Mouse (Mus musculus) kidney, postnatal 10 days (tissue): ENCODE measurements at regions not wholly inside any gene's neighbourhood (a gene's known extent, or its start where the extent isn't known, plus 50 kb on each side); places are given as distances from the start of the nearest gene placed in this dataset.

Source experiments
- DNase-seq: peaks from one replicate; pipeline ENCODE4 v3.0.0; 2021; ENCODE audit warnings: mixed read lengths

DNA sequence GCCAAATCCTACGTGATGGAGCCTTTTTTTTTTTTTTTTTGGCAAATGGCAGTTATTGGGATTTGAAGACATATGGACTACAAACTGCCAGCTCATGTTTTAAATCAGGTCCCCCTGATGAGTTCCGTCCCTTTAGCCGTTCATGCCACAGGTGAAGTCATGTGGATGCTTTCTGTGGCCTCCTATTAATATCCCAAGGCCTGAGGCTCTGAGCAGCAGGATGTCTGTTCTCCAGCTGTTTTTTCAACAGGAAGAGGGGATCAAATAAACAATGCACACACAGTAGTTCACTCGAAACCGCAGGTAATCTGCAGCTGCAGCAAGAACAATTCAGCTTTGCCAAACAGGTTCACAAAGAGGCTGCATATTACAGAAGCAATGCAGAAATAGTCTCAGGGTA is 112.1 kb downstream of the Dusp6 start:
- DNase-seq: no peak

DNA sequence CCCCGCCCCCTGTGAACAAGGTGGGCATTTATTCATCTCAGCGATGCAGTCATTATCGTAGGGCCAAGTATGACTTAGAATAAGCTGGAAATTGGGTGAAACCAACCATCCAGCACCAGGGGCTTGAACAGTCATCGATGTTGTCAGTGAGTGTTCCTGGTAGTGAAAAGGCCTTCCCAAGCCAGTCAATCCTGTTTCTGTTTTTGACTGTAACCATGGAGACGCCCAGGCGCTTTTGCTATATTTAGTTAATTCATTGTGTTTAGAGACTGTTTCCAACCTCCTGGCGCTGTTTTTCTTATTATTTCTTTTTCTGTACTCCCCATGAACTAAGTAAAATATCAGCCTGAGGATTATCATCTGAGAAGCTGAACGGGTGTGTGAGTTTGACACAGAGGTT is 113.4 kb downstream of the Dusp6 start:
- DNase-seq: no peak

GRCm38 (mm10) chr10:99377548-99377947 is 114.5 kb downstream of the Dusp6 start:
- no peak for DNase-seq

GRCm38 (mm10) chr10:99379156-99379555 is 116.1 kb downstream of the Dusp6 start:
- DNase-seq: no peak

DNA sequence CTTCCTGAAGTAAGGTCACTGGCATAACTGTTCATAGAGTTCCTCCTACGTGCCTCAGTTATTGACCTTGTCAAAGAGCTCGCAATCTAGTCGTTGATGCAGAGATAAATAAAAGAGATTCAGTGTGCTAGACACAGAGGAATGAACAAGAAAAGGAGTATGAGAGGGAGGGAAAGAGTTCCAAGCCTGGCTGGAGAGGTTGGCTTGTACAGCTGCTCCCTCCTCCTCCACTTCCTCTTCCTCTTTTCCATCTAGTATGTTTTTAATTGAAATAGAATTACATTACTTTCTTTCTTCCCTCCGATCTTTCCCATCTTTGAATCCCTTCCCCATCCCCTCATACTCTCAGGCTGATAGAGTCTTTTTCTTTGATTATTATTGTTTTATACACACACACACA is 117.1 kb downstream of the Dusp6 start:
- DNase-seq: no peak

DNA sequence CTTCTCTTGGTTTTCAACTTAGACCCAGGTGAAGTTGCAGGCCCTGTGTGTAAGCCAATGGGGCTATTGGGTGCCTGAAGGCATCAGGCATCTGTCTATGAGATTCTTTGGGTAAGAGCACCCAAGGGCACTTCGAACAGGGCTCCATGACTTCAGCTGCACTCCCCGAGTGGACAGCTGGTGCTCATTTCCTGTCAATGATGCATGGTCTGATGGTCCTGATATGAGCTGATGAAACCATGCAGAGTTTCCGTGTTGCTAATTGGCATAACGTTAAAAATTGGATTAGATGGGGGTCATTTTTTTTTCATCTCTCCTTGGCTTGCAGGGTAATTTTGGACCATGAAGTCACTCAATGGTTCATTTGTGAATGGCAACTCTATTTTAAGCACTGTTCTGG is 120.0 kb downstream of the Dusp6 start:
- no peak for DNase-seq

- no peak for DNase-seq
These were observed 121.3 kb downstream of the Dusp6 start for GRCm38 (mm10) chr10:99384366-99384765.

DNA sequence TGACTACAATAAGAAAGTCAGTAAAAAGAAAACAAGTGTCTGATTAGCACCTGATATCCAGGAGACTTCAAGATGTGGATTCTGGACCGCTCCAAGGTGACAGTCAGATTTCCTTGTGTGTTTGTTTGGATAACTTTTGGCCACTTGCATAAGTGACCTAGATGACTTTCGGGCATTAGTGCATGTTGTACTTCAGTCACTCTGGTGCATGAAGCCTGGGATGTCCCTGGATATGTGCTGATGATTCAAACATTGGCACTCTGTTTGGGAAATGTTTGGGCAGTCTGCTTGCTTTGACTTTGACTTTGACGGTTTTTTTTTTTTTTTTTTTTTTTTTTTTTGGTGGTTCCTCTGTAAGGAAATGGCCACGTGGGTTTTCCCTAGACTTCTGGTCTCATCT is 121.8 kb downstream of the Dusp6 start:
- no peak for DNase-seq

DNA sequence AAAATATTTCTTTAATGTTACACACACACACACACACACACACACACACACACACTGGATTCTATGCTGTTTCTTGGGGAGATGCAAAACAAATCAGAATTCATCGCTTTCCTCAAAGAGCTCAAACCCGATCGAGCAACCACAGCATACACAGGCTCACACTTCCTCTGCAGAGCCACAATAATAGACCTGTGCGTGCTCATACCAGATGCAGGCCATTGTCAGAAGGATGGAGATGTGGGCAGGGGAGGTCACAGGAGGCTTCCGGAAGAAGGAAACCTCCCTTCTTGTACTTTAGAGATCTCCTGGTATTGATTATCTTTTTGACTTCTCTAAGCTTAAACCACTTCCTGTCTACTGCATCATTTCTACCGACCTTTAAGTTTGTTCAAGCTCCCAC is 122.8 kb downstream of the Dusp6 start:
- no peak for DNase-seq

GRCm38 (mm10) chr10:99388526-99388925 is 125.5 kb downstream of the Dusp6 start:
- peak; percentile 11 for DNase-seq

- DNase-seq: no peak
These were observed 126.0 kb downstream of the Dusp6 start for GRCm38 (mm10) chr10:99388986-99389385.

DNA sequence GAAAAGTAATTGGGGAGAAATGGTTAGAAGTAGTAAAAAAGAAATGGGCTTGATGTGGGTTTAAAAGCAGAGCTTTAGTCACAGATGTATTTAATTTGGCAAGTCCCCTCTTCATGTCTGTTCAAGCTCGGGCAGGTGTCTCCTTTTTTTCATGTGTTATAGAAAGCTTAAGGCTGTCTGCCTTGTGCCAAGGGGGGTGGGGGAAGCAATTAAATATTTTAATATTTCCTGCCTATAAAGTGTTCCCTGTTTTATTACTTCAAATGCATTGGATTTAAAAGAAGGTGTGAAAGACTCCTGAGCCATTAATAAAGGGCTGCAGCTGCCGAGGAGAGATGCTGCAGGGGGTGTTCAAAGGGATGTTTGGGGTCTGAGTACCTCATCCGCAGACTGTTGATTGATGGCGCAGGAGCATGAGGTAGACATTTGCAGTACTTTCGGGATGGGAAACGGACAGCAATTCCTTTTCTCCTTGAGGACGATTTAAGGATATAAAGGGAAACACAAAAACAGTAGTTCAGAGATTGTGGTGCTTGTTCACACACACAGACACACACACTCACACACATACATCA is 127.7 kb downstream of the Dusp6 start:
- no peak for DNase-seq

DNA sequence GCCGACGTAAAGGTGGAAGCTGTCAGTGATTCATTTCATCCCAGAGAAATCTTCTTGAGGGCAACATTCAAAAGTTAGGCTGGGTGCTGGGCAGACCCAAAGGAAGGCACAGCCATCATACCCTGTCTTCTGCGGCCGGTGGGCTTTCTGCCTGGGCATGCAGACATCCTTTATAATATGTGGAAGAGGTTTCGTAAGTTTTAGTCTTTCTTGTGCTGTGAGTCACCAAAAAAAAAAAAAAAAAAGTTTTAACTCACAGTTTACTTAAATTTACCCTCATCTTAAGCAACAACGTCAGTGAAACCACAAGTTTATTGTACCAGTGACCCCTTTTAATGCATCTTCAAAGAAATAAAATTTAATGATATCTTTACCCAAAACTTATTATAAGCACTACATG is 128.7 kb downstream of the Dusp6 start:
- DNase-seq: no peak

- DNase-seq: no peak
These were observed 129.9 kb downstream of the Dusp6 start for GRCm38 (mm10) chr10:99392979-99393378.

- peak; percentile 16 for DNase-seq
These were observed 130.5 kb downstream of the Dusp6 start for GRCm38 (mm10) chr10:99393523-99393922.

GRCm38 (mm10) chr10:99395411-99395810 is 132.4 kb downstream of the Dusp6 start:
- DNase-seq: no peak

- DNase-seq: no peak
These were observed 133.6 kb downstream of the Dusp6 start for GRCm38 (mm10) chr10:99396630-99397029.

DNA sequence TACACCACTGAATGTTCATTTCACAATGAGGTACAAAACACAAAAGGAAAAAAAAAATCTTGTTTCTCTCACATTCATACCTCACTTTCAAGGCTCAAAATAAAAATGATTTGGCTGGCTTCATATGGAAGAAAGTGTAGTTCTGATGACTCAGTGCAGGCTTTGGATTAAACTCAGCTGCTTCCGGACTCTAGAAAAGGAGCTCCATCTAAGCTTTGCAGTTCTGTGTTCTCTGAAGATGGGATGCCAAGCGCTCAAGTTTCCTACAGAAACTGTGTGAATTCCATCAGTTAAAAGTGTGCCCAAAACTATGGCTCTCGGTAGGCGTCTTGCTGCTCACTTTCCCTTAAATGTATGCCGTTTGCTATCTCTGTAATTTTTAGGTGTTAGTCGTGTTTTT is 137.0 kb downstream of the Dusp6 start:
- no peak for DNase-seq

DNA sequence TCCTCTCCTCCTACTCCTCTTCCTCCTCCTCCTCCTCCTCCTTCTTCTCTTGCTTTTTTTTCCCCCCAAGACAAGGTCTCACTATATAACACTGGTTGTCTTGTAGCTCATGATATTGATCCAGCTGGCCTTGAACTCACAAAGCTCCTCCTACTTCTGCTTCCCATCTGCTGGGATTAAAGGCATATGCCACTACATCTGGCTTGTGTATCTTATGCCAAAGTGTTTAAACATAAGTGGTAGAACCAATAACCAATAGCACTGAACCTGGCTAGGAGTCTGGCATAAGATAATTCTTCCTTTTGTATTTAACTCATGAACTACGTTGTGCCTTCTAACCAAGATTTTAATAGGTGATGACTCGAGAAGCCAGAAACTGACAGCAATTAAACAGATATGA is 143.7 kb downstream of the Dusp6 start:
- DNase-seq: no peak

GRCm38 (mm10) chr10:99408786-99409185 is 145.8 kb downstream of the Dusp6 start:
- peak; percentile 23 for DNase-seq

- peak; percentile 65 for DNase-seq
These were observed 146.7 kb downstream of the Dusp6 start for GRCm38 (mm10) chr10:99409744-99410143.

DNA sequence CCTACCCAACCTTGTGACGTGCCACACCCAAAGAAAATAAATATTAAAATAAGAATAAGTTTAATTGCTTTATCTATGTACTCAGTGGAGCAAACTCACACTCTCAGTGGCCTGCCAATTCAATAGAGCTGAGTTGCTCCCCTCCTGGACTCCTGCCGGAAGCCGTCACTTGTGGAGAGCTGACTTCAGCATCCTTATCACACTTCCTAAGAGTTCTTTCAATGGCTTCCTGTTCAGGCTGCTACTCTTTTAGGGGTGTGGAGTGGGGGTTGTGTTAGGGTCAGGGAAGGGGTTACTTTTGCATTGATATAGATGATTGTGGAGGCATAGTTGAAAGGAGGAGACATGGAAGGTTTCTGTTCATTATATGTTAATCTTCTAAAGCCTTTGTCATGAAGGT is 147.7 kb downstream of the Dusp6 start:
- DNase-seq: peak; percentile 51

DNA sequence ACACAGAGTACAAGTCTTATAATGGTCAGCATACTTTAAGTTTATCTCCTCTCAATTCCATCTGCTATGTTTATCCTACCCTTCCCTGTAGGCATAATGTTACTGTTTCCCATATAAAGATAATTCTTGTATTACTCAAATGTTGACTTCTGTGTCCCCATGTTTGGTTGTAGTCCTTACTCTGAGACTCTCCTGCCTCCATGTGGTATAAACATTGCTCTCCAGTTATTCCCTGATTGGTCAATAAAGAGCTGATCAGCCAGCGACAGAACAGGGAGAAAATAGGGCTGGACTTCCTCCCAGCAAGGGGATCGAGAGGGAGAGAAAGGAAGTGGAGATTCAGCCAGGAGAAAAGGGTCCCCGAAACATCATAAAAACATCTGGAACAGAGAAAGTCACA is 150.4 kb downstream of the Dusp6 start:
- DNase-seq: no peak

DNA sequence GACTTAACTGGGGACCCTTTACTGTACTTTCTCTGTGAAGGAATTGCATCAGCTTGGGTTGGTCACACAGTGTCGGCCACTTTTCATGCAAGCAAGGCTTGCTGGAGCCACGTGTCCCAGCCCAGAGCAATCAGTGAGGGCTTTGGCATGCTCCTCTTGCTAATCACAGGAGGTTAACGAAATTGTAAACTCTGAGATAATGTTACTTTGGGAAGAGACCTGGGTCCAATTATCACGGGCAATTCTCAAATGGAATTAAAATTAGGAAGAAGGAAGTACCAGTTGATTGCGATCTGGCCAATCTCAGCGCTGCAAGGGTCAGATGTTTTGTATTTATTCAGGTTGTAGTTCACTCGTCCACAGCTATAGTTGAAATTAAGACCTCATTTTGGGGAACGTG is 153.2 kb downstream of the Dusp6 start:
- no peak for DNase-seq

- DNase-seq: peak; percentile 24
These were observed 154.0 kb downstream of the Dusp6 start for GRCm38 (mm10) chr10:99416896-99417479.
